Mouse (Mus musculus) embryonic stem cell, embryonic (primary cell): ENCODE measurements around the gene Prkch.

ENCODE experiments used
- CTCF ChIA-PET, 4 experiments: fragments of 300-600 bp in 2 of 4; fragments of 350-600 bp in 2 of 4; sonication (Branson Sonifier 250); formaldehyde crosslinking; loops; one replicate each; lab custom pipeline; 2022; ENCODE audit warnings: inconsistent platforms in 2 of 4; lab: Charles Lee
- POLR2A ChIA-PET, 4 experiments: fragments of 300-600 bp in 2 of 4; fragments of 350-600 bp in 2 of 4; sonication (Branson Sonifier 250); formaldehyde crosslinking; loops; one replicate each; lab custom pipeline; 2022; ENCODE audit warnings: antibody characterized with exemption in 4 of 4, inconsistent platforms in 1 of 4; lab: Charles Lee

Gene Prkch

DNA sequence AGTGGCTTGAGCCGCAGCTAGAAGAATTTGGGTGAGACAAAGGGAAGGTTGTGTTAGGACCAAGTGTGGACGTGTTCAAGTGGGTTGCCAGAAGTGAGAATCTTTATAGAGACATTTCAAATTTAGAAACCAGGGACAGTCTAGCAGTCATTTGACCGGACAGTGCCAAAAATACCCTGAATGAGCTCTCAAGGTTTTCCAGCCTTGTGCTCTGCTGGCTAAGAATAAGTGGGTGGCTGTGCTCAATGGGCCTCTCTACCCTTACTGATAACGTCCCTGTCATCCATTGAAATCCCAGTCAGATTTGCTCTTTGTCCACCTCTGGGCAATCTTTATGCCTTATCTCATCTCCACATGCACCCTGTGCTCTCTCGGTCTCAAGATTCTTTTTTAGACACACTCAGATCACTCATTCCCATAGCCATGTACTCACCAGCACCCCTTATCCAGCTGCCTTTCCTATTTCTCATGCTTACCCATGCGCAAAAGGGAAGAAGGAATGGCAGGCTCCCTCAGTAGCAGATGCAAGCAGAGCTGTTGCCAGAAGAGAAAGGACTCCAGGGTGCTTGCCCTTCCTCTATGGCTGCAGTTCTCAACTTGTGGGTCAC, 196.9 kb downstream of the Prkch start:
- CTCF ChIA-PET, result interaction anchor here in 1 of 4 experiments (0.6 kb wide), 1 partner anchor 229 kb away, joined by 3 read pairs; no protein-coding TSS in a partner anchor
- POLR2A ChIA-PET, result interaction anchor here in 2 of 4 experiments (0.8 to 2.0 kb wide), 3 partner anchors 9 to 12 kb away, joined by 3 to 6 read pairs (median 4); no protein-coding TSS in a partner anchor

DNA sequence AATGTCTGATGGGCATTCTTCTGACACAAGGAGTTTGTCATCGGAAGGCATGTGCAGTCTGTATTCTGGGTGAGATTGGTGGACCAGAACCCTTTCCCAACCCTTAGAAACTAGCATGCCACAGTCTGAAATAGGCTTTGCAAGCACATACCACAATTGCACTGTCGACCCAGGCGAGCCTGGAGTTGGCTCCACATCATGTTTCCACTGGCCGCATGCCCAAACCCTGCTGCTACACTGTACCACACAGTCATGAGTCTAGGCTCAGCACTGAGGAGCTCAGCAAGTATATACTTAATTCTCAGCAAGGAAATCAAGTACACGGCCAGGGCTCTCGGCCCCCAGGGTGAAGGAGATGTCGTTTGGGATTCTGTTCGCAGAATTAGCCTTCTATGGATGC, 202.3 kb downstream of the Prkch start:
- POLR2A ChIA-PET, result no interaction called here

DNA sequence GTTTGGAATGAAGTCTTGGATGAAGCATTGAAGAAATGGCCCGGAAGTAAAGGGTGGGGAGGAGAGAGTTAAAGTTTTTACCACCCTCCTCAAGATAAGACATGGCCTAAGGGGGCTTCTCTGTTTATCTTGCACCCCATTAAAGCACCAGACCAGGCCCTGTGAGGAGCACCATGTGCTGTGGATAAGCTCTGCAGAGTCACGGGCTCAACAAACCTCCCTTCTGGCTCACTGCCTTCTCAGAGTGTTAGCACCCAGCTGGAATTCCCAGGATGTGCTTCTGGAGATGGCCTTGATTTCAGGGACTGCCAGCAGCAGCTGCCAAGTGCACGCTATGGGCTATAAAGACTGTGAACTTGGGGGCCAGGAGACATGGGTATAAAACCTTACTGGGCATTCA, 204.3 kb downstream of the Prkch start:
- ChIA-PET POLR2A (interaction anchor here in 1 of 4 experiments (1.3 kb wide), 1 partner anchor 10 kb away, joined by 3 read pairs; no protein-coding TSS in a partner anchor), CTCF (no interaction called here)

More for the DNA sequence above, 202.3 kb downstream of the Prkch start:
- CTCF ChIA-PET, result no interaction called here

DNA sequence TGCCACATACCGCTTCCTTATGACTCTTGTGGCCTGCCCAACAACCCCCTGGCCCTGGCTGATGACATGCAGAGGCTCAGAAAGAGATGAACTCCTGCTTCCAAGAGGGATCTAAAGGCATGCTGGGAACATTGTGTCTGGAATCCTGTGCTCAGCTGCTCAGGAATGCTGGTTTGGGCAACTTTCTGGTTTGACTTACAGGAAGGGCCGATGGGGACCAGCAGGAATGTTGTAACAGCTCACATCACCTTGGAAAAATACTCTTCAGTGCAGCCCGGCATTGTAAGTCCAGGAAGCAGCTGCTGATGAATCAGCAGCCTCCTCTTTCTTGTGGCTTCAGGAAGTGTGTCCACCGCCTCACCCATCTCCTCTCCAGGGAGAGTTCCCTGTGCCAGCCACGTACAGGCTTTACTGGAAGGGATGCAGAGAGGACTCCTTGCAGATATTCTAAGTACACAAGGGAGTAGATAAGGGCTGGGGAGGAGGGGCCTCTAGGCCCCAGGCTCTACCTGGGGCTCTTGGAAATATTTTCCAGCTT, 206.0 kb downstream of the Prkch start:
- POLR2A ChIA-PET, result interaction anchor here in 2 of 4 experiments (1.3 to 2.1 kb wide), 2 partner anchors 9 to 12 kb away, joined by 3 to 5 read pairs; no protein-coding TSS in a partner anchor
- CTCF ChIA-PET, result interaction anchor here in 1 of 4 experiments (0.5 kb wide), 1 partner anchor 95 kb away, joined by 3 read pairs; no protein-coding TSS in a partner anchor

DNA sequence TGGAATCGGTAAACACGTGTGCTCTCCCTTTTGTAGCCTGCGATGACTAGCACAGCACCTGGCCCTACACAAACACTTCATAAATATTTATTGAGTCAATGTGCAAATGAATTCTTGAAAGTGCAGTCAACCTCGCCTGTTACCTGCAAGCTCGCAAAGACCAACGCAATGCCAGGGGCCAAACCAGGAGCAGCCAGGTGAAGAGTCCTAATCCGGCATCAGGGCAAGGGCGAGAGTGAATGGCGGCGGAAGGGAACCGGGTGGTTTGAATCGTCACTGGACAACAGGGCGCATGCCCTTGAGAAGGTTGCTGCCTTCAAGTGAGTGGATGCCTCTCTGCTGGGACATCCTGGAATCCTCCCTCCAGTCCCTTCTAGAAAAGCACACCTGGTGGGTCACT, 208.6 kb downstream of the Prkch start:
- ChIA-PET POLR2A (interaction anchor here in 2 of 4 experiments (0.9 to 2.1 kb wide), 7 partner anchors 12 to 160 kb away, joined by 3 to 7 read pairs (median 4); no protein-coding TSS in a partner anchor), CTCF (interaction anchor here in 1 of 4 experiments (1.0 kb wide), 1 partner anchor 216 kb away, joined by 3 read pairs; no protein-coding TSS in a partner anchor)

DNA sequence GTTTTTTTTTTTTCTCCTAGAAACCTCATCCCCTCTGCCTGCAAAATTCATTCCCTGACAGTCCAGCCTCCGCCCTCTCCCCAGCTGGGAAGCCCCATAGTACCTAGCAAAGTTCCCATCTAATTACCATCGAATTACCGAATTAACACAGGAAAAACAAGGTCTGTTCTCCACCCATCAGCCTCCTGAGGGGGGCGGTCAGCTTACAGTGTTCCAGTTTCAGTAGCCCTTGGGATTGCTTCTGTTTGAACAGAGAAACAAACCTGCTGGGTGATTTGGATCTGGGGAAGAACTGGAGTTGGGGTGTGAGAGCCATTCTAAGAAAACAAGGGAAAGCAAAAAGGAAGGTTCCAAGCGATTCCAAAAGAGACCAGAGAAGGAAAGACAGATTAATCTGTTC, 209.1 kb downstream of the Prkch start:
- ChIA-PET POLR2A (interaction anchor here in 2 of 4 experiments (0.9 to 2.1 kb wide), 10 partner anchors 12 to 160 kb away, joined by 3 to 11 read pairs (median 4); no protein-coding TSS in a partner anchor), CTCF (interaction anchor here in 2 of 4 experiments (1.0 kb wide), 2 partner anchors 216 kb away, joined by 3 read pairs; no protein-coding TSS in a partner anchor)

DNA sequence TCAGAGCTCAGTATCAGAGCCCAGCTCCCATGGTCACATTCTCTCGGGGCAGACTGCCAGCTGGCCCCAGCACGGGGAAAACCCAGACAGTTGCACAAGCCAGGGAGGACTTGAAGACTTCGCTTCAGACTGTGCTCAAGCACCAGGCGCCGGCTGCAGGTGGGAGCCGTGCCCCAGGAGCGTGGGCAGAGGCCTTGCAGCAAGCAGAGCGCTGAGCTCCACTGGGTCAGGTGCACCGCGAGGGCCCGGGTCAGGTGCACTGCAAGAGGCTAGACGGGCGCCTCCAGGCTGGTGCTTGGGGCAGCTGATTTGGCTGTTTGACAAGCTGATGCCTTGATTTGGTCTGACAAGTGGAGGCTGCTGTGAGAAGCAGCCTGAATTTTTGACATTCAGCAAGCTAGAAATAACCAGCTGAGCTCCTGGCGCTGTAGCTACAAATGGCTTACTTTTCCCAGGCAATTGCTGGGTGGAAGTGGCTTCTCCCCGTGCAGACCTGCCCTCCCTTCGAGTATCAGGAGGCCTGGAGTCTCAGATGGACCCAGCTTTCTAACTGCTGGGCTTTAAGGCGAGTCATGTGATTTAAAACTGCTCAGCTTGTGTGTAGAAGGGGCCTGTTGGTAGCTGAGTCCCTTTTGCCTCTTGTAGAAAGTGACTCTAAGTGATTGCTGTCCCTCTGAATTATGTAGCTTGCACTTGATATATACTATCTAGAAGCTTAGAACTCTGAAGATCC, 209.7 kb downstream of the Prkch start:
- CTCF ChIA-PET, result interaction anchor here in 2 of 4 experiments (1.0 kb wide), 2 partner anchors 215 kb away, joined by 3 read pairs; no protein-coding TSS in a partner anchor

DNA sequence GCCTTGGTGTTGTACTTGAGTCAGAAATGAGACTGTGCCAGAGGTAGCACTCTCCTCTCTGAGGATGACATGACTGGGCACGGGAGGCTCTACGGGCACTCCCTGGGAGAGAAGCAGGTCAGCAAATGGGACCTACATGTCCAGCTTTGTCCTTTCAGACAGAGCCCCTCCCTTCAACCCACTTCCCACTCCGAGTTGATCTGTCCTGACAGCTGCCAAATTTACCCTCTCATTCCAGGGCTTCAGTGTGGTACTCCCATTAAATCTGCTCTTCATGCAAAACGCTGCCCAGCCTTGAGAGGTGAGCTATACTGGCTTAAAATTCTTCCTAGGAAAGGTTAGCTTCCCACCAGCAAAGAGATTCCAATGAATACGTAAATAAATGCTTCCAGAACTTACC, 215.1 kb downstream of the Prkch start:
- POLR2A ChIA-PET, result no interaction called here
- CTCF ChIA-PET, result interaction anchor here in 1 of 4 experiments (0.6 kb wide), 1 partner anchor 184 kb away, joined by 3 read pairs; no protein-coding TSS in a partner anchor

More for the DNA sequence above, 209.7 kb downstream of the Prkch start:
- POLR2A ChIA-PET, result interaction anchor here in 2 of 4 experiments (0.9 to 2.1 kb wide), 10 partner anchors 13 to 159 kb away, joined by 3 to 11 read pairs (median 4); no protein-coding TSS in a partner anchor

DNA sequence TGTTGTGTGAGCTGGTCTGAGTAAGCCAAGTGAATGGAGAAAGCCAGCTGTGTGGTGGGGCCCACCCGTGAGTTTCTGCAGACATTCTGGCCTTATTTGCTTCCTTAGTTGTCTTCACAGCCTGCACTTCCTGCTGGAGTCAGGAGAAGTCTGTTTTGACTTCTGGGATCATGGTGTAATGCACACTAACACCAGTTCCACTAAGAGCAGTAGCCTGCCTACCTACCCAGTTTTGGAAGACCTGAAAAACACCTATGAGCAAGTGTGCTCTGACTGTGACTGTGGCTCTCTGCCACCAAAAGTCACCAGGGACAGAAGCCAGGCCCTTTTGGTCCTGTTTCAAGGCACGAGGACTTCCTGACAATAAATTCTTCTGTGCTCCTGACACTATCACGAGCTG, 216.3 kb downstream of the Prkch start:
- CTCF ChIA-PET, result no interaction called here
- POLR2A ChIA-PET, result no interaction called here

DNA sequence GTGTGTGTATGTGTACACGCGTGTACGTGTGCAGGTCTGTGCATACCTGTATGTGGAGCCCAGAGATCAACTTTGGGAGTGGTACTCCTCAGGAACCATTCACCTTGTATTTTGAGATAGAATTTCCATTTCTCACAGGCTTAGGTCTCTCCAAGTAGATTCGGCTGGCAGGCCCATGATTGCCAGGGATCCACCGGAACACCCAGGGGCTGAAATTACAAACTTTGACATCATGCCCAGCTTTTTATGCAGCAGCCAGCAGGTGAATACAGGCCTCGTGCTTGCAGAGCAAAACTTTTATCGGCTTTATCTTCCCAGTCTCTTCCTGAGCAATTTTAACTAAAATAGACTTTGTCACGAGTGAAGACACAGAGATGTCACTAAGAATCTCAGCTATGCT, 217.2 kb downstream of the Prkch start:
- CTCF ChIA-PET, result no interaction called here

DNA sequence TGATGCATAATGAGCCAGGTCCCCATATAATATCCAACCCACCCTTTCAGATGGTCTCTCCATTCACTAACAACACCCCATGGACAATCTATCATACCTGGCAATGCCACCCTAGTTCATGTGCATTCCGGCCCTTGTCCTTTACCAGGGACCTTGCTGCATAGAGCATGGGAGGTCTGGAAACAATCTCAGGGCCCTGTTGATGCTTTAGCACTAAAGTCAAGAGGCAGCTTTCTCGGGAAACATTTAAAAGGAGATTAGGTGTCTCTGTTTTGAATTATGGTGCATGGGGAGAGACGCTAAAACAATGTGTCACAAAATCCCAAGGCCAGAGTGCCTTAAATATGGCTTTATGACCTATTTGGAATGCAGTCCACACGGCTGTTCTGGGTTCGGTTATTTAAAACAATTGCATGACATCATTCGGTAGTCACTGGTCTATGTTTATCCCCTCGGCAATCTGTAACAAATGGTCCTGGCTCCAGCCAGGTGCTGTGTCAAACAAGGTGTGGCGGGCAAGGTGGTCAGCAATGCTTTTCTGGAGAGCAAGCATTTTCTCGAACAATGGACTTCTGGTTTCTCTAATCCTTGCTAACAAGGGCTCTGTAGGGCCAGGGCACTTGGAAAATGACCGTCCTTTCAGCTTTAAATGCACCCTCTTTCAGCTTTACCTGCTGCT, 217.9 kb downstream of the Prkch start:
- POLR2A ChIA-PET, result no interaction called here
- CTCF ChIA-PET, result no interaction called here

More for the DNA sequence above, 217.2 kb downstream of the Prkch start:
- POLR2A ChIA-PET, result no interaction called here

DNA sequence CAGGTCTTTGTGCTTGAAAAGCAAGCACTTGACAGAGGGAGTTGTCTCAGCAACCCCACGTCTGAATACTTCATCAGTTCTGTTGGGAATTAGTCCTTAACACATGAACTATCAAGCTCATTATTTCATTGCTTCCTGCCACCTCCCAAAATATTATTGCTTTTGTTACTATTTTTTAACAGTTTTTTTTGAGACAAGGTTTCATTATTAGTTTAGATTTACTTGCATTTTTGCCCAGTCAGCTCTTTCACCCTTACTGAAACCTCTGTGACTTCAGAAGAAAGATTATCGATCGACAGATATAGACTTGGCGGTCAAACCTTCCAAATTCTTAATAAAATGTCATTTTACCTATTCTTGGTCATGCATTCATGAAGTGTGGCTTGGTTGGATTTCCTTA, 219.3 kb downstream of the Prkch start:
- ChIA-PET POLR2A (interaction anchor here in 2 of 4 experiments (1.0 to 1.2 kb wide), 2 partner anchors 22 to 26 kb away, joined by 3 to 4 read pairs; no protein-coding TSS in a partner anchor), CTCF (no interaction called here)

DNA sequence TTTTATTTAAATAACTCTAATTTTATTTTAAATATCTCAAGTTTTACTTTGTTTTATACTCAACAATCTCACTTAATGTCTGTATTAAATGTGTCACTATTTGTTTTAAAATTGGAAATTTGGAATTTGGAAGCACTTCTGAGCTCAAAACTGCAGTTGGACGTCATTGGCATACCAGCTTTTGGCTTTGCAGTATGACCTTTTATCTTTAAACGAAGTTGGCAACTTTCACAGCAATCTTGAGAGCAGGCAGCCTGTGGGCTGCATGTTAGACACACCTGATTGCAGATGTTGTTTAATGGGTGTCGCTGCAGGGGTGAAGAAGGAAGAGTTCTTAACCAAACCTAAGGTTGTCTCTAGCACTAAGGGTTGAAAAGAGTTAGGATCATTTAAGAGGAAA, 220.9 kb downstream of the Prkch start:
- CTCF ChIA-PET, result no interaction called here
- POLR2A ChIA-PET, result no interaction called here

DNA sequence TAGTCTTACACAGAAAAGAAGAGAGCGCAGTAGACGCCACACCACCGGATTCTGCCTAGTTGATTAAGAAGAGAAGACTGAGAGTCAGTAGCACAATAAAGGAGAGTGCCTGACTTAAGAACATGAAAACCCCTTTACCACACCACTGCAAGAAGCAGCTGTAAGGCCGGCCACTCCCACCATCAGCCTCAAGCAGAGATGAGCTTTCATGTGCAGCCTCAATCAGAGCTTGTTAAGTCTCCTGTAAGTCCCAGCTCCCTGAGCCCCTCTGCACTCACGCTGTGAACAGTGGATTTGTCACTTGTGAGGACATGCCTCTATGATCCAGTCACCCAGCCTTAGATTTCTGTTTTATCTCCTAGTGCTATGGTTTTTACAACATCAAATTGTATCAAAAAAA, 221.4 kb downstream of the Prkch start:
- ChIA-PET POLR2A (no interaction called here), CTCF (no interaction called here)

DNA sequence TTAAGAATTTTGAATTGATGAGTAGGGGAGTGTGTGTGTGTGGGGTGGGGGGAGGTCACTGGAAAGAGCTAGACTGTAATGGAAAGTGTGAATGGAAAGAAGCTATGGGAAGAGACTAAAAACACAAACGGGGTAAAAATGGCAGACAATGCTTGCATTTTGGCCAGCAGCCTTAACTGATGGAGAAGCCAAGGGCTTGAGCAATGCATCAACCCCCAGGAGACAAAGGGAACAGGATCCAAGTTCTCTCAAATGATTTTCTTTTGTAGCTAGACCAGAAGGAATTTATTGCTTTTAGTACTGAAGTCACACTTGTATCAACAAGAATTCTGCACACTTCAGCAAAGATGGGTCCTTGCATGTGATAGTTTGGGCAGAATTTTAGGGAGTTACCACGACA, 222.6 kb downstream of the Prkch start:
- ChIA-PET CTCF (interaction anchor here in 1 of 4 experiments (0.5 kb wide), 1 partner anchor 340 kb away, joined by 5 read pairs; no protein-coding TSS in a partner anchor), POLR2A (no interaction called here)

DNA sequence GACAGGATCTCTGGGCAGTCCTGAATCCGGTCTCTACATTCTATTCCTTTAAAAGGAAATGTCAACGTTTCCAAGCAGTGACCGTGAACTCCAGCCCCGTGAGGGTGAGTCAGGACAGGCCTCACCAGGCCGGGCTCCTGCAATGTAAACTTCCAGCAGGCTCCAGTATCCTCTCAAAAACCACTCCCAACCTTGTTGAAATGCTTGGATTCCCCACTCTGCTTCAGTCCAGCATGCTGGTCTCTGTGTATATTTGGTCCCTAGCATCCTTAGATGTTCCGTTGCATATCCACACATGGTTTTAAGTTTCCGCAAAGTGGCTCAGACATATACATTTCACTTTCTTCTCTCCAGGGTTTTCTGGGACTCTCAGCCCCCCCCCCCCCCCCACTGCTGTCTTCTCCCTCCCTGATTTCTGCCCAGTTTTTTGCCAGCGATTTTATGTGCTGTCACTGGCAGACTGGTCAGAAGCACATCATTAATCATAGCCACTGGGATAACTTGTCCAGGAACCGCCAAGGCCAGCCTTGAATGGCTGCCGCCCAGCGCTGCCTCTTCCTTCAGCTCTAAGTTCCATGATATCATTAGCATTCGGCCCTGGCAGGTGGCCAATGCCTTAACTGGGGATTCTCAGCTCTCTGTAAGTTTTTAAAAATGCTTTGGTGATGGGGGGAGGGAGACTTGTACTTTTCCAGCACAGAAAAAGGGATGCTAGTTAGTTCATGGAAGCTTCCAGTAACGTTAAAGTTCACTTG, 225.6 kb downstream of the Prkch start:
- POLR2A ChIA-PET, result interaction anchor here in 1 of 4 experiments (1.3 kb wide), 1 partner anchor 16 kb away, joined by 3 read pairs; no protein-coding TSS in a partner anchor
- CTCF ChIA-PET, result interaction anchor here in 1 of 4 experiments (0.7 kb wide), 1 partner anchor 70 kb away, joined by 16 read pairs; no protein-coding TSS in a partner anchor

DNA sequence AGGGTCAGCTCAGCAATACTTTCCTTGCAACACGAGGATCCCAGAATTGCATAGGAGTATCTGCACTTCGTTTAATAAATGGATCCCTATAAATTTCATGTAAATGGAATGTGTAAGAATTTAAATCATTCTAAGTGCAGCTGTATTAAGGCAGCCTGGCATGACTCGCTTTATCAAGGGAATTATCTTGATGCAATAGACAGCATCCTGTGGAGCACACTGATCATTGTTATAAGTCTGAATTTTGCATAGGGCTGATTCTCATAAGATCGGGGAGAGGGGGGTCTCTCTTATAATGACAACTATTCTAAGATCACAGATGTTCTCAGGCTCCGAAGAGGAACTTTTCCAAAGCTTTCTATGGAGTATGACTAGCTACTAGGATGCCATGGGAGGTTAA, 226.3 kb downstream of the Prkch start:
- POLR2A ChIA-PET, result interaction anchor here in 1 of 4 experiments (1.3 kb wide), 1 partner anchor 16 kb away, joined by 3 read pairs; no protein-coding TSS in a partner anchor
- CTCF ChIA-PET, result no interaction called here

DNA sequence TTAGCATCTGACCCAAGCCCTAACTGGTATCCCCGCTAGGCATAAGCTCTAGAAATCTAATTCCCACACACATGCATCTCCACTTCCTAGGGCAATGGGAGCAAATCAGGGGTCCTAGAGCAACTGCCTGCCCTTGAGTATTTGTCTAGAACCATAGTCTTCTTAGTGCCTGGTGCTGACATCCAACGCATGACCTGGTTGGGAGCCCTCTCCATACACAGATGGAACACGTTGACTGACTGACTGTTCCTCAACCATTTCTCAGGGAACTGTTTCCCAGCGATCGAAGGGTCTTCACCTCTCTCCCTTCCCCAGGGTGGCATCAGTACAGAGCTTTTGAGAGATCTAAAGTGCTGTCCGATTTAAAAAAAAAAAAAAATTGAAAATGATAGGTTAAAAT, 227.6 kb downstream of the Prkch start:
- CTCF ChIA-PET, result no interaction called here
- POLR2A ChIA-PET, result no interaction called here
